Mouse (Mus musculus) ovary, adult 18-20 months (tissue): ENCODE results near the gene Rpl38.
"Not testable (repeated sequence)": the region's sequence is repeated elsewhere in the genome, so short reads cannot be mapped to it uniquely, and the experiment has no call there.

ENCODE experiments used
- DNase-seq: peaks from one replicate; pipeline ENCODE4 v3.0.0; 2022; ENCODE audit warnings: low spot score, mixed read lengths

The Rpl38 gene

GRCm38 (mm10) chr11:114656994-114657644 is 11.2 kb upstream of the Rpl38 start:
- DNase-seq = no peak

- no peak for DNase-seq
Observed at GRCm38 (mm10) chr11:114657737-114658136, 10.6 kb upstream of the Rpl38 start.

GRCm38 (mm10) chr11:114662161-114662560 is 6.2 kb upstream of the Rpl38 start:
- DNase-seq = no peak

GRCm38 (mm10) chr11:114662746-114663362 is 5.5 kb upstream of the Rpl38 start:
- no peak for DNase-seq

- no peak for DNase-seq
Observed at GRCm38 (mm10) chr11:114664164-114664563, 4.2 kb upstream of the Rpl38 start.

GRCm38 (mm10) chr11:114665463-114665862 is 2.9 kb upstream of the Rpl38 start:
- DNase-seq = no peak

- DNase-seq = no peak
Observed at GRCm38 (mm10) chr11:114666786-114667185, 1.5 kb upstream of the Rpl38 start.

- no peak for DNase-seq
Observed at GRCm38 (mm10) chr11:114667236-114667931, 940 bp upstream of the Rpl38 start.

- DNase-seq = not testable (repeated sequence)
Observed at GRCm38 (mm10) chr11:114667932-114668285, 415 bp upstream of the Rpl38 start.

GRCm38 (mm10) chr11:114668741-114669623 is 658 bp downstream of the Rpl38 start:
- DNase-seq = peak; percentile 54

- DNase-seq = no peak
Observed at GRCm38 (mm10) chr11:114669651-114670168, 1.4 kb downstream of the Rpl38 start.

- DNase-seq = no peak
Observed at GRCm38 (mm10) chr11:114671147-114671546, 2.8 kb downstream of the Rpl38 start.

GRCm38 (mm10) chr11:114672794-114673718 is 4.7 kb downstream of the Rpl38 start:
- no peak for DNase-seq

- no peak for DNase-seq
Observed at GRCm38 (mm10) chr11:114673719-114674050, 5.4 kb downstream of the Rpl38 start.

GRCm38 (mm10) chr11:114674180-114674579 is 5.9 kb downstream of the Rpl38 start:
- DNase-seq = no peak

- DNase-seq = not testable (repeated sequence)
Observed at GRCm38 (mm10) chr11:114674796-114675195, 6.5 kb downstream of the Rpl38 start.

GRCm38 (mm10) chr11:114675341-114675825 is 7.1 kb downstream of the Rpl38 start, which contains the start of gene Ttyh2:
TSS of gene Ttyh2 (plus strand) at chr11:114675431.
- DNase-seq = peak; percentile 85

- no peak for DNase-seq
Observed at GRCm38 (mm10) chr11:114675826-114676401, 7.6 kb downstream of the Rpl38 start.

GRCm38 (mm10) chr11:114676431-114676830 is 8.1 kb downstream of the Rpl38 start:
- peak; percentile 57 for DNase-seq

GRCm38 (mm10) chr11:114676896-114677530 is 8.7 kb downstream of the Rpl38 start:
- no peak for DNase-seq
